Mouse (Mus musculus) CH12.LX (cell line): ENCODE measurements around the gene Tmem216. TPM values are rescaled to one million over a fixed set of nuclear protein-coding genes. Genes with fewer than 3 reads are reported as not detected.
"Not testable (repeated sequence)": the region's sequence is repeated elsewhere in the genome, so short reads cannot be mapped to it uniquely, and the experiment has no call there.

Experiments
- DNase-seq: peaks from one replicate; pipeline ENCODE4 v3.0.0-alpha.2; 2013; ENCODE audit errors: extremely low read depth
- H3K27ac ChIP-seq: 2 replicates; pipeline ENCODE4 v1.5.1; 2012; ENCODE audit warnings: low read depth, mild to moderate bottlenecking, control low read depth, moderate library complexity; ENCODE audit not compliant: insufficient read depth
- H3K27me3 ChIP-seq: replicated peaks from 2 replicates; pipeline ENCODE3; 2012; ENCODE audit warnings: inconsistent platforms
- H3K36me3 ChIP-seq, 2 experiments: replicated peaks in 1 of 2; 2 replicates each; pipeline versions ENCODE3 to v1.6.1; 2012; ENCODE audit warnings: inconsistent platforms in 1 of 2, low read length in 1 of 2, mild to moderate bottlenecking in 1 of 2, mixed read lengths in 1 of 2, moderate library complexity in 1 of 2; ENCODE audit not compliant: control insufficient read depth in 1 of 2, insufficient read depth in 1 of 2
- H3K4me1 ChIP-seq, 2 experiments: 2 replicates each; pipeline ENCODE4 v1.6.1; 2012; ENCODE audit warnings: inconsistent platforms in 1 of 2, moderate library complexity in 1 of 2; ENCODE audit not compliant: insufficient read depth in 2 of 2, control insufficient read depth in 1 of 2
- H3K4me2 ChIP-seq: 2 replicates; pipeline ENCODE4 v1.6.1; 2012; ENCODE audit warnings: low read depth, mild to moderate bottlenecking, control low read depth; ENCODE audit not compliant: poor library complexity, insufficient read depth, severe bottlenecking
- H3K4me3 ChIP-seq, 3 experiments: fragments of 150-350 bp in 1 of 3; sonication (generic) in 1 of 3; replicated peaks in 1 of 3; 2 replicates each; pipeline versions ENCODE3 to v1.5.1; 2011 to 2012; ENCODE audit warnings: low read depth in 2 of 3, low read length in 2 of 3, mild to moderate bottlenecking in 2 of 3, moderate library complexity in 2 of 3, control low read depth in 1 of 3, improper control_type of control experiment in 1 of 3, inconsistent platforms in 1 of 3, mixed read lengths in 1 of 3; ENCODE audit not compliant: poor library complexity in 1 of 3
- H3K79me2 ChIP-seq: replicated peaks from 2 replicates; pipeline ENCODE4 v1.6.1; 2012; ENCODE audit warnings: mild to moderate bottlenecking, moderate library complexity; ENCODE audit not compliant: control insufficient read depth, poor library complexity, insufficient read depth, severe bottlenecking; ENCODE audit errors: extremely low read depth
- H3K9ac ChIP-seq: 2 replicates; pipeline ENCODE4 v1.6.1; 2012; ENCODE audit warnings: low read depth, mild to moderate bottlenecking, control low read depth, moderate library complexity; ENCODE audit not compliant: insufficient read depth
- H3K9me3 ChIP-seq: replicated peaks from 2 replicates; pipeline ENCODE3; 2012; ENCODE audit warnings: low read length, inconsistent platforms, mixed read lengths
- CTCF ChIP-seq, 2 experiments: IDR thresholded peaks in 1 of 2; conservative IDR thresholded peaks in 1 of 2; 2 replicates each; pipeline ENCODE4 v1.5.1; 2011 to 2012; ENCODE audit warnings: low read depth in 2 of 2, low read length in 2 of 2, improper control_type of control experiment in 1 of 2, inconsistent platforms in 1 of 2, mild to moderate bottlenecking in 1 of 2, moderate library complexity in 1 of 2
- E2F4 ChIP-seq: IDR thresholded peaks from 2 replicates; pipeline ENCODE4 v1.6.1; 2011; ENCODE audit warnings: low read depth, low read length, improper control_type of control experiment; ENCODE audit not compliant: insufficient replicate concordance
- EP300 ChIP-seq: IDR thresholded peaks from 2 replicates; pipeline ENCODE4 v1.6.1; 2011; ENCODE audit warnings: low read length, improper control_type of control experiment
- ETS1 ChIP-seq: conservative IDR thresholded peaks from 2 replicates; pipeline ENCODE4 v1.6.1; 2012; ENCODE audit warnings: low read depth, mild to moderate bottlenecking, inconsistent platforms, low read length, improper control_type of control experiment, moderate library complexity
- GABPA ChIP-seq: IDR thresholded peaks from 2 replicates; pipeline ENCODE4 v1.6.1; 2012; ENCODE audit warnings: low read depth, low read length, improper control_type of control experiment, inconsistent platforms; ENCODE audit not compliant: insufficient replicate concordance
- HCFC1 ChIP-seq: IDR thresholded peaks from 2 replicates; pipeline ENCODE4 v1.6.1; 2012; ENCODE audit warnings: low read depth, mild to moderate bottlenecking, inconsistent platforms, low read length, improper control_type of control experiment
- JUND ChIP-seq: conservative IDR thresholded peaks from 2 replicates; pipeline ENCODE4 v1.6.1; 2011; ENCODE audit warnings: low read depth, low read length, improper control_type of control experiment
- MEF2A ChIP-seq: IDR thresholded peaks from 2 replicates; pipeline ENCODE4 v1.6.1; 2014; ENCODE audit warnings: low read depth, mild to moderate bottlenecking, inconsistent platforms, low read length, improper control_type of control experiment, borderline replicate concordance
- MXI1 ChIP-seq: IDR thresholded peaks from 2 replicates; pipeline ENCODE4 v1.6.1; 2011; ENCODE audit warnings: mild to moderate bottlenecking, low read depth, low read length, improper control_type of control experiment
- MYC ChIP-seq: IDR thresholded peaks from 2 replicates; pipeline ENCODE4 v1.6.1; 2011; ENCODE audit warnings: low read depth, mild to moderate bottlenecking, improper control_type of control experiment, low read length
- NELFE ChIP-seq: IDR thresholded peaks from 2 replicates; pipeline ENCODE4 v1.6.1; 2011; ENCODE audit warnings: low read depth, low read length, improper control_type of control experiment
- RAD21 ChIP-seq: IDR thresholded peaks from 2 replicates; pipeline ENCODE4 v1.6.1; 2011; ENCODE audit warnings: low read depth, mild to moderate bottlenecking, low read length, improper control_type of control experiment, moderate library complexity
- SMC3 ChIP-seq: IDR thresholded peaks from 2 replicates; pipeline ENCODE4 v1.6.1; 2011; ENCODE audit warnings: low read depth, low read length, improper control_type of control experiment
- TBP ChIP-seq: conservative IDR thresholded peaks from 2 replicates; pipeline ENCODE4 v1.6.1; 2011; ENCODE audit warnings: low read depth, low read length, improper control_type of control experiment
- ZKSCAN1 ChIP-seq: IDR thresholded peaks from 2 replicates; pipeline ENCODE4 v1.6.1; 2012; ENCODE audit warnings: low read depth, inconsistent platforms, low read length, improper control_type of control experiment, borderline replicate concordance
- ZNF384 ChIP-seq: IDR thresholded peaks from 2 replicates; pipeline ENCODE4 v1.6.1; 2012; ENCODE audit warnings: low read depth, low read length, improper control_type of control experiment, inconsistent platforms
- dilution Hi-C: fragments of 300-500 bp; cut with MboI; formaldehyde crosslinking; loops from 2 replicates; pipeline ENCODE4 v1.14.3; 2020; ENCODE audit warnings: low sequenced_read_pairs; ENCODE audit not compliant: extremely low pct_unique_long_range_greater_than_20kb, extremely low pct_ligation_motif_present
- in situ Hi-C: fragments of 300-500 bp; cut with MboI; formaldehyde crosslinking; loops from 3 replicates; pipeline ENCODE4 v1.14.3; 2019; ENCODE audit warnings: low sequenced_read_pairs, low pct_ligation_motif_present, low pct_unique_long_range_greater_than_20kb, mixed read lengths
- polyA plus RNA-seq: library from polyadenylated mRNA; unstranded; fragments of >175 nt; gene quantifications from 2 replicates; pipeline ENCODE4 v1.2.1, GENCODE M21; 2012; ENCODE audit warnings: low read depth; ENCODE audit not compliant: insufficient read length
- total RNA-seq, 2 experiments: library from RNA; depleted of rRNA; stranded (reverse); fragments of 300-350 nt in 1 of 2; fragments of >200 nt in 1 of 2; gene quantifications; 2 replicates each; pipeline ENCODE4 v1.2.3; 2012 to 2014

The Tmem216 gene
- total and polyA plus RNA-seq, 3 experiments, result 19.9 to 25.7 (median 24.0) TPM

- no peak overlapping the region for H3K27ac ChIP-seq
- H3K4me3 ChIP-seq, result no peak overlapping the region
- no peaks in the 10 kb centered on the region for H3K27me3 ChIP-seq
- no peak overlapping the region for H3K4me2 ChIP-seq
- H3K79me2 ChIP-seq, result no peaks in the 10 kb centered on the region
- no peak for DNase-seq
- no peaks in the 10 kb centered on the region for H3K36me3 ChIP-seq
- H3K9ac ChIP-seq, result no peak overlapping the region
- TF ChIP-seq TBP, result no peak
- no peak for TF ChIP-seq HCFC1
- no peak for TF ChIP-seq ZNF384
- TF ChIP-seq MEF2A, result no peak
- no peak for TF ChIP-seq GABPA
- TF ChIP-seq JUND, result no peak
- TF ChIP-seq MXI1, result no peak
- no peak for TF ChIP-seq EP300
- TF ChIP-seq E2F4, result no peak
- no peak for TF ChIP-seq NELFE
- TF ChIP-seq ETS1, result no peak
- dilution Hi-C loops, result no loop called here
- in situ Hi-C loops, result loop anchor here (5.0 kb wide), 1 partner anchor 41 kb away; no protein-coding TSS in a partner anchor
- H3K4me1 ChIP-seq, result peaks cover 0 to 12% of the 10 kb centered on the region in 2 experiments; a peak in 2 of 4 replicates
- H3K9me3 ChIP-seq, result no peaks in the 10 kb centered on the region
These were observed 5.7 kb upstream of the Tmem216 start for GRCm38 (mm10) chr19:10561558-10562314.

- dilution Hi-C loops (no loop called here), in situ Hi-C loops (loop anchor here (5.0 kb wide), 1 partner anchor 42 kb away; no protein-coding TSS in a partner anchor)
- peak in 1 of 2 experiments; percentile 77; a peak in 2 of 4 replicates for TF ChIP-seq CTCF (conservative IDR thresholded peaks at IDR 0.05 in 1 of 2, IDR thresholded peaks at IDR 0.05 in 1 of 2; ENCODE audit: low read depth in 2 of 2, low read length in 2 of 2)
- peak; percentile 72 for TF ChIP-seq SMC3
- TF ChIP-seq EP300, result no peak
- peak; percentile 59; the same call in 1 of the 2 replicates for TF ChIP-seq ZKSCAN1
- TF ChIP-seq ZNF384, result peak; percentile 91
- no peak for TF ChIP-seq MXI1
- peak; percentile 81 for TF ChIP-seq RAD21
- 0 out of 2 replicates have a peak, but pooled peaks have one; percentile 19 for TF ChIP-seq MYC
These were observed 4.1 kb upstream of the Tmem216 start for GRCm38 (mm10) chr19:10560108-10560507.

GRCm38 (mm10) chr19:10557837-10558375 is 1.9 kb upstream of the Tmem216 start:
- Histone ChIP-seq H3K36me3 (peaks cover 0 to 13% of the 10 kb centered on the region in 2 experiments), H3K4me1 (peaks cover 5 to 27% of the 10 kb centered on the region in 2 experiments)
- H3K9ac ChIP-seq, H3K9me3 ChIP-seq, H3K4me2 ChIP-seq, in situ Hi-C loops, H3K27ac ChIP-seq, H3K27me3 ChIP-seq, DNase-seq, dilution Hi-C loops, H3K4me3 ChIP-seq, H3K79me2 ChIP-seq: not testable (repeated sequence)

More at GRCm38 (mm10) chr19:10560108-10560507, 4.1 kb upstream of the Tmem216 start:
- H3K4me1 ChIP-seq, result peaks cover 2 to 17% of the 10 kb centered on the region in 2 experiments; a peak in 3 of 4 replicates
- no peak overlapping the region for H3K27ac ChIP-seq
- no peaks in the 10 kb centered on the region for H3K9me3 ChIP-seq
- H3K79me2 ChIP-seq, result peaks cover under 1% of the 10 kb centered on the region; the same call in 1 of the 2 replicates
- H3K4me2 ChIP-seq, result no peak overlapping the region
- H3K9ac ChIP-seq, result no peak overlapping the region
- no peak overlapping the region for H3K4me3 ChIP-seq
- no peaks in the 10 kb centered on the region for H3K27me3 ChIP-seq
- DNase-seq, result no peak
- H3K36me3 ChIP-seq, result no peaks in the 10 kb centered on the region
